Mouse (Mus musculus) MEL (cell line): Measurements from ENCODE around the gene Iqcd. TPM values are rescaled to one million over a fixed set of nuclear protein-coding genes. Genes with fewer than 3 reads are reported as not detected.

Experiments
- DNase-seq: peaks from one replicate; pipeline ENCODE4 v3.0.0; 2011; ENCODE audit warnings: low read depth, low spot score
- H3K27ac ChIP-seq: 2 replicates; pipeline ENCODE4 v1.5.1; 2012; ENCODE audit warnings: low read depth, mild to moderate bottlenecking, control low read depth, low read length, moderate library complexity; ENCODE audit not compliant: control insufficient read depth
- H3K27me3 ChIP-seq, 2 experiments: fragments of 150-350 bp in 1 of 2; sonication (generic) in 1 of 2; 2 replicates each; pipeline ENCODE4 v1.6.1; 2012; ENCODE audit warnings: low read length in 2 of 2, mild to moderate bottlenecking in 2 of 2, improper control_type of control experiment in 1 of 2, moderate library complexity in 1 of 2; ENCODE audit not compliant: insufficient read depth in 2 of 2, control insufficient read depth in 1 of 2
- H3K36me3 ChIP-seq, 2 experiments: 2 replicates each; pipeline ENCODE4 v1.6.1; 2012 to 2014; ENCODE audit warnings: low read length in 2 of 2, improper control_type of control experiment in 1 of 2, inconsistent platforms in 1 of 2, mild to moderate bottlenecking in 1 of 2; ENCODE audit not compliant: insufficient read depth in 2 of 2, control insufficient read depth in 1 of 2
- H3K4me1 ChIP-seq, 2 experiments: fragments of 150-350 bp in 1 of 2; sonication (generic) in 1 of 2; 2 replicates each; pipeline ENCODE4 v1.6.1; 2012; ENCODE audit warnings: low read length in 2 of 2, improper control_type of control experiment in 1 of 2, mild to moderate bottlenecking in 1 of 2; ENCODE audit not compliant: insufficient read depth in 2 of 2, control insufficient read depth in 1 of 2
- H3K4me3 ChIP-seq, 2 experiments: fragments of 150-350 bp in 1 of 2; sonication (generic) in 1 of 2; 2 replicates each; pipeline ENCODE4 v1.5.1; 2012; ENCODE audit warnings: low read depth in 2 of 2, low read length in 2 of 2, mild to moderate bottlenecking in 2 of 2, moderate library complexity in 2 of 2, control low read depth in 1 of 2, improper control_type of control experiment in 1 of 2; ENCODE audit not compliant: control insufficient read depth in 1 of 2, insufficient read depth in 1 of 2
- H3K79me2 ChIP-seq: 2 replicates; pipeline ENCODE4 v1.6.1; 2012; ENCODE audit warnings: mild to moderate bottlenecking, low read length, moderate library complexity; ENCODE audit not compliant: control insufficient read depth, poor library complexity, insufficient read depth
- H3K9ac ChIP-seq: 2 replicates; pipeline ENCODE4 v1.6.1; 2012; ENCODE audit warnings: low read depth, mild to moderate bottlenecking, control low read depth, low read length, moderate library complexity; ENCODE audit not compliant: control insufficient read depth, poor library complexity, severe bottlenecking
- H3K9me3 ChIP-seq: fragments of 150-350 bp; sonication (generic); replicated peaks from 2 replicates; pipeline ENCODE4 v1.6.1; 2012; ENCODE audit warnings: mild to moderate bottlenecking, low read length, improper control_type of control experiment, moderate library complexity; ENCODE audit not compliant: insufficient read depth
- BHLHE40 ChIP-seq: IDR thresholded peaks from 2 replicates; pipeline ENCODE4 v1.6.1; 2012; ENCODE audit warnings: low read depth, mild to moderate bottlenecking, inconsistent platforms, low read length, improper control_type of control experiment, borderline replicate concordance
- CHD1 ChIP-seq: IDR thresholded peaks from 2 replicates; pipeline ENCODE4 v1.6.1; 2012; ENCODE audit warnings: low read depth, mild to moderate bottlenecking, inconsistent platforms, low read length, improper control_type of control experiment
- CTCF ChIP-seq, 3 experiments: IDR thresholded peaks in 2 of 3; conservative IDR thresholded peaks in 1 of 3; 2 replicates each; pipeline ENCODE4 v1.5.1; 2011 to 2012; ENCODE audit warnings: low read length in 3 of 3, low read depth in 2 of 3, mild to moderate bottlenecking in 2 of 3, improper control_type of control experiment in 1 of 3, inconsistent platforms in 1 of 3, mixed read lengths in 1 of 3, moderate library complexity in 1 of 3; ENCODE audit not compliant: control insufficient read depth in 1 of 3, insufficient read depth in 1 of 3, poor library complexity in 1 of 3, severe bottlenecking in 1 of 3
- E2F4 ChIP-seq: IDR thresholded peaks from 2 replicates; pipeline ENCODE4 v1.6.1; 2011; ENCODE audit warnings: low read depth, low read length, improper control_type of control experiment, borderline replicate concordance
- ELF1 ChIP-seq: IDR thresholded peaks from 2 replicates; pipeline ENCODE4 v1.6.1; 2014; ENCODE audit warnings: low read depth, mild to moderate bottlenecking, inconsistent platforms, low read length, improper control_type of control experiment, moderate library complexity
- GATA1 ChIP-seq: IDR thresholded peaks from 2 replicates; pipeline ENCODE4 v1.6.1; 2011; ENCODE audit warnings: low read depth, low read length, improper control_type of control experiment
- KAT2A ChIP-seq: conservative IDR thresholded peaks from 2 replicates; pipeline ENCODE4 v1.6.1; 2012; ENCODE audit warnings: low read depth, low read length, improper control_type of control experiment, inconsistent platforms
- MAFK ChIP-seq: IDR thresholded peaks from 2 replicates; pipeline ENCODE4 v1.6.1; 2011; ENCODE audit warnings: low read depth, mild to moderate bottlenecking, low read length, improper control_type of control experiment, borderline replicate concordance
- MAX ChIP-seq: IDR thresholded peaks from 2 replicates; pipeline ENCODE4 v1.6.1; 2011; ENCODE audit warnings: low read length, improper control_type of control experiment
- MAZ ChIP-seq: IDR thresholded peaks from 2 replicates; pipeline ENCODE4 v1.6.1; 2012; ENCODE audit warnings: low read depth, mild to moderate bottlenecking, inconsistent platforms, low read length, improper control_type of control experiment
- MEF2A ChIP-seq: IDR thresholded peaks from 2 replicates; pipeline ENCODE4 v1.6.1; 2014; ENCODE audit warnings: low read depth, mild to moderate bottlenecking, inconsistent platforms, low read length, improper control_type of control experiment; ENCODE audit not compliant: poor library complexity, insufficient replicate concordance, severe bottlenecking; ENCODE audit errors: extremely low read depth
- MYC ChIP-seq: IDR thresholded peaks from 2 replicates; pipeline ENCODE4 v1.6.1; 2011; ENCODE audit warnings: low read depth, mild to moderate bottlenecking, low read length, improper control_type of control experiment, moderate library complexity
- NELFE ChIP-seq: IDR thresholded peaks from 2 replicates; pipeline ENCODE4 v1.6.1; 2011; ENCODE audit warnings: low read depth, low read length, improper control_type of control experiment
- POLR2AphosphoS2 ChIP-seq: IDR thresholded peaks from 2 replicates; pipeline ENCODE4 v1.6.1; 2011; ENCODE audit warnings: low read length, improper control_type of control experiment
- RCOR1 ChIP-seq: IDR thresholded peaks from 2 replicates; pipeline ENCODE4 v1.6.1; 2012; ENCODE audit warnings: low read depth, mild to moderate bottlenecking, inconsistent platforms, low read length, improper control_type of control experiment
- SIN3A ChIP-seq: IDR thresholded peaks from 2 replicates; pipeline ENCODE4 v1.6.1; 2012; ENCODE audit warnings: low read length, improper control_type of control experiment, inconsistent platforms
- TAL1 ChIP-seq: IDR thresholded peaks from 2 replicates; pipeline ENCODE4 v1.6.1; 2012; ENCODE audit warnings: mild to moderate bottlenecking, inconsistent platforms, low read length, moderate library complexity, mixed read lengths
- TBP ChIP-seq: IDR thresholded peaks from 2 replicates; pipeline ENCODE4 v1.8.0; 2011; ENCODE audit warnings: low read depth, low read length, improper control_type of control experiment
- TCF12 ChIP-seq: IDR thresholded peaks from 2 replicates; pipeline ENCODE4 v1.6.1; 2014; ENCODE audit warnings: low read depth, mild to moderate bottlenecking, inconsistent platforms, low read length, improper control_type of control experiment, moderate library complexity
- ZKSCAN1 ChIP-seq: IDR thresholded peaks from 2 replicates; pipeline ENCODE4 v1.6.1; 2012; ENCODE audit warnings: low read depth, mild to moderate bottlenecking, inconsistent platforms, low read length, improper control_type of control experiment, moderate library complexity
- ZMIZ1 ChIP-seq: IDR thresholded peaks from 2 replicates; pipeline ENCODE4 v1.6.1; 2012; ENCODE audit warnings: low read depth, mild to moderate bottlenecking, inconsistent platforms, low read length, improper control_type of control experiment, moderate library complexity
- ZNF384 ChIP-seq: IDR thresholded peaks from 2 replicates; pipeline ENCODE4 v1.6.1; 2012; ENCODE audit warnings: low read depth, mild to moderate bottlenecking, inconsistent platforms, low read length, improper control_type of control experiment
- polyA plus RNA-seq, 2 experiments: library from polyadenylated mRNA; stranded (reverse) in 1 of 2; unstranded in 1 of 2; fragments of >175 nt in 1 of 2; fragments of >200 nt in 1 of 2; gene quantifications; 2 replicates each; pipeline versions ENCODE4 v1.2.1 to v1.2.4; 2012; ENCODE audit warnings: low replicate concordance in 2 of 2, low read depth in 1 of 2; ENCODE audit not compliant: insufficient read length in 2 of 2, insufficient read depth in 1 of 2, missing spikeins in 1 of 2
- total RNA-seq: library from RNA; depleted of rRNA; stranded (reverse); fragments of 300-350 nt; gene quantifications from 2 replicates; pipeline ENCODE4 v1.2.3, GENCODE M21; 2012

Gene Iqcd
- total and polyA plus RNA-seq, 3 experiments: 1.1 to 2.2 TPM; not detected in 1

GRCm38 (mm10) chr5:120555871-120556270, 32.9 kb upstream of the Iqcd start:
- DNase-seq: no peak
- Histone ChIP-seq H3K4me3 (no peak overlapping the region), H3K9ac (no peak overlapping the region), H3K9me3 (no peaks in the 10 kb centered on the region), H3K79me2 (no peaks in the 10 kb centered on the region), H3K36me3 (no peaks in the 10 kb centered on the region; a peak in 1 of 4 replicates), H3K27me3 (no peaks in the 10 kb centered on the region), H3K4me1 (no peaks in the 10 kb centered on the region), H3K27ac (no peak overlapping the region)
- TF ChIP-seq ZMIZ1 (no peak), SIN3A (no peak), RCOR1 (no peak), ELF1 (no peak), TBP (no peak), MAX (no peak), CHD1 (no peak)

GRCm38 (mm10) chr5:120558041-120558440, 30.8 kb upstream of the Iqcd start:
- H3K27ac ChIP-seq: no peak overlapping the region

GRCm38 (mm10) chr5:120558762-120559161, 30.1 kb upstream of the Iqcd start:
- Histone ChIP-seq H3K27me3 (no peaks in the 10 kb centered on the region), H3K9me3 (no peaks in the 10 kb centered on the region), H3K27ac (no peak overlapping the region), H3K4me3 (no peak overlapping the region), H3K79me2 (no peaks in the 10 kb centered on the region), H3K4me1 (no peaks in the 10 kb centered on the region), H3K9ac (no peak overlapping the region), H3K36me3 (no peaks in the 10 kb centered on the region; a peak in 1 of 4 replicates)
- no peak for DNase-seq
- TF ChIP-seq CTCF (IDR thresholded peaks at IDR 0.05 in 2 of 3, conservative IDR thresholded peaks at IDR 0.05 in 1 of 3; ENCODE audit: control insufficient read depth in 1 of 3, insufficient read depth in 1 of 3, low read depth in 2 of 3, low read length in 3 of 3, poor library complexity in 1 of 3, severe bottlenecking in 1 of 3) (no peak), KAT2A (no peak), TCF12 (no peak), MAFK (no peak), E2F4 (no peak), ZKSCAN1 (no peak)

More at GRCm38 (mm10) chr5:120558041-120558440, 30.8 kb upstream of the Iqcd start:
- no peak overlapping the region for H3K9ac ChIP-seq
- DNase-seq: no peak
- no peak for TF ChIP-seq POLR2AphosphoS2
- TF ChIP-seq TCF12: no peak
- no peak for TF ChIP-seq ZKSCAN1
- no peak for TF ChIP-seq MYC
- TF ChIP-seq NELFE: no peak
- TF ChIP-seq SIN3A: no peak
- TF ChIP-seq MAZ: no peak
- no peak for TF ChIP-seq TAL1
- no peak for TF ChIP-seq BHLHE40
- no peak for TF ChIP-seq ZNF384
- TF ChIP-seq MEF2A: no peak
- TF ChIP-seq GATA1: no peak
- no peak for TF ChIP-seq MAX
- TF ChIP-seq MAFK: no peak
- no peaks in the 10 kb centered on the region; a peak in 1 of 4 replicates for H3K36me3 ChIP-seq
- no peaks in the 10 kb centered on the region for H3K4me1 ChIP-seq
- no peaks in the 10 kb centered on the region for H3K9me3 ChIP-seq
- H3K79me2 ChIP-seq: no peaks in the 10 kb centered on the region
- H3K27me3 ChIP-seq: no peaks in the 10 kb centered on the region
- H3K4me3 ChIP-seq: no peak overlapping the region
